Mouse (Mus musculus) adrenal gland, adult 8-10 months (tissue): ENCODE results near the gene Csnk1g2. TPM values are rescaled to one million over a fixed set of nuclear protein-coding genes. Genes with fewer than 3 reads are reported as not detected.
"Not testable (repeated sequence)": the region's sequence is repeated elsewhere in the genome, so short reads cannot be mapped to it uniquely, and the experiment has no call there.

Experiments
- DNase-seq: peaks from one replicate; pipeline ENCODE4 v3.0.0; 2022
- total RNA-seq, 4 experiments: library from RNA; stranded (reverse); gene quantifications; 2 replicates each; pipeline ENCODE4 v1.2.4; 2022

The Csnk1g2 gene
- total RNA-seq, 4 experiments from 2014 or later: 157 to 173 (median 165) TPM

DNA sequence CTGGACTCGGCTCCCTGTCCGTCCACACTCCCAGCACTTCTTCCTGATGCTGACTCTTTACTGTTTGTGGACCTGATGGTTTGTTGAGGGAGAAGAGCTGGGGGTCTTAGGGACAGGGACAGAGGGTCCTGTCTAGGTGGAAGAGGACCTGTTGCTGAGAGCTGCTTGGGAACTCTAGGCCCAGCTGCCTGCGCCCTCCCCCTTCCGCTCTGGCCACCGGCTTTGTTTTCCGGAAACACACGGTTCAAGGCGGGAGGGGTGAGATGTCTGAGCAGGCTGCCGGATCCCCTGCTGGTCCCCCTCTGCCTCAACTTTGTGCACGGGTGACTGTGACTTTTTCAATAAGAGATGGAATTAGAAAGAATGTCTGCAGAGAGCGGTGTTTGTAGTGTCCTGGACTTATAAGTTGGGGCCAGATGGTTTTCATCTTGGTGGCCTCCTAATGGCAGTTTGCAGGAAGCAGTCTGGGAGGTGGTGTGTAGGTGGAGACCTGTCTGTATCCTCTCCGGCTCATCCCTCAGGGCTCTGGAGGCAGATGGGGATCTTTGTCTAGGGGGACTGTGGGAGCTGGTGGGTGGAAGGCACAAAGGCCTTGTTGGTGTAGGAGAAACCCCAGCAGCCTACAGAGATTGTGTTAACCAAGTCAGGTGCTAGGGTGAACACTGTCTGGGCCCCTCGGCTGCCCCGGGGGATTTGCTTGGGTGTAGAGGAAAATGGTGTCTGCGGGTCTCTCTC, 986 bp downstream of the Csnk1g2 start:
- DNase-seq: peak; percentile 58

DNA sequence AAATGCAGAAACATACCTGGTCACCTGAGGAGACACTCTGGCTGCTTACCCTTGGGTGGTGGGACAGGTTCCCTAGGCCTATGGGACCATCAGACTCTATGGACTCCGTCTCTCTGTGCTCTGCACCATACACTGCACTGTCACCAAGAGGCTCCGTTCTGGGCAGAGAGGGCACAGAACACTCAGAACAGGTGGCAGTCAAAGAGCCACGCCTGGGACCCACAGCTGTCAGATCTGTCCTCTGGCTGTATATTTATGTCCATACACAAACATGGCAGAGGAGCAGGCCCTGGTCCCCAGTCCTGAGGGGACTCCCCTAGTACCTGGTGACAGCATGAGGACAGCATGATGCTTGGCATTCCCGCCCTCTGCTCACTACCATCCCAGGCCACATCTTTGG, 3.1 kb downstream of the Csnk1g2 start:
- no peak for DNase-seq

DNA sequence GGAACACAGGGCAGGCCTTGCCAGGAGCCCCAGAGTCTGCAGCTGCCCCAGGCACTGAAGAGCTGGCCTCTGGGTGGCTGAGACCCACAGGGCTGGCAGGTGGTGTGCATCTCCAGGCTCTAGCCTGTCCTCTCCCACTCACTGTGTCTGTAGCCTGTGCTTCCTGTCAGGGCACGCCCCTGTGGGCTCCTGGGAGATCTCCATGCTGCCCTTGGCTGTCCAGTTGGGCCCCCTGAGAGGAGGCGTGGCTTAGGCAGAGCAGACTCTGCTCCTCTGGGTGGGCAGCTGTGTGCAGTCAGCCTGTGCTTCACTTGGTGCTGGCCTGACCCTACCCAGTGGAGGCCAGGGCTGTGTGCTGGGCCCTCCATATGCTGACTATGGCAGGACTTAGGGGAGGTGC, 5.0 kb downstream of the Csnk1g2 start:
- no peak for DNase-seq

DNA sequence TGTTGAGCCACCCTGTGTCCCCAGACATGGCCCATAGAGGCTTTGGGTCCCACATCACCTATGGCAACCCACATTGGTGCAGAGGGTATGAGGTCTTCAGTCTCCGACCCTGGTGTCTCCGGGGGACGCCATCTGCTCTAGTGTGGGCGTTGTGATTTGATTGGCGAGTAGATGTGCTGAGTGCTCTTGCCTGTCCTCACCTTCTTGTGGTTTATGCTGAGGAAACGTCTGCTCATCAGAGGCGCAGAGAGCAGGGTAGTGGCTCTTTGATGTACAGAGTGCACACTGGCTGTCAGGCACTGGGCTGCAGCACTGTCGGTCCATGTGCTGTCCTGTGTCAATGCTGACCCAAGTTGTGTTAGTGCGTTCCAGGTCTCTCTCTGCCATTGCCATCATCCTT, 6.3 kb downstream of the Csnk1g2 start:
- DNase-seq: no peak

DNA sequence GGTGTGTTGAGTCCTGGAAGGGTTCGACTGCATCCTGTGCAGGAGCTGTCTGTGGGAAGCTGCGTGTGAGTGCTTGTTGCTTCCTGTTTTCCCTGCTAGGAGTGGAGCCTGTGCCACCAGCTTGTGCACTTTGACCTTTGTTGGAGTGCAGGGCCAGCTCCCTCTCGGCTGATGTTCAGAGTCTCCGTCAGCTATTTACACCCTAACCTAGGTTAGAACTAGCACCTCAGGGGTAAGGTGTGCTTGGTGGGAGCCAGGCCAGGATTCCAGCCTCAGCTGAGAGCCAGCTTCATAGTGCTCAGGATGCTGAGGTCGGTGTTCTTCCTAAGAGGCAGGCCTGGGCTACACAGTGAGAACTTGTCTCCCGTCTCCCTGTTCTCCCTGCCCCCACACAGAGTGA, 12.7 kb downstream of the Csnk1g2 start:
- DNase-seq: no peak

DNA sequence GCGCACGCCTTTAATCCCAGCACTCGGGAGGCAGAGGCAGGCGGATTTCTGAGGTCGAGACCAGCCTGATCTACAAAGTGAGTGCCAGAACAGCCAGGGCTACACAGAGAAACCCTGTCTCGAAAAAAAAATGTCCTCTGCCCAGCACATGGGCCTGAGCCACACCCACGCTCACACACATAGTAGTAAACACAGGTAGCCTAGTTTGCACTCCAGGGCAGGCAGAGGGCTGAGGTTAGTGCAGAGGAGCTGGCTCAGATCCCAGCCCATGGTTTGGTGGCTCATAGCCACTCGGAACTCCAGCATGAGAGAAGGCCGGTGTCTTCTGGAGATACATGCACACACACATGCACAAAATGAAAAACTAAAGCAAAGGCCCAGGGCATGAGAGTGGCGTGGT, 24.3 kb downstream of the Csnk1g2 start:
- no peak for DNase-seq

DNA sequence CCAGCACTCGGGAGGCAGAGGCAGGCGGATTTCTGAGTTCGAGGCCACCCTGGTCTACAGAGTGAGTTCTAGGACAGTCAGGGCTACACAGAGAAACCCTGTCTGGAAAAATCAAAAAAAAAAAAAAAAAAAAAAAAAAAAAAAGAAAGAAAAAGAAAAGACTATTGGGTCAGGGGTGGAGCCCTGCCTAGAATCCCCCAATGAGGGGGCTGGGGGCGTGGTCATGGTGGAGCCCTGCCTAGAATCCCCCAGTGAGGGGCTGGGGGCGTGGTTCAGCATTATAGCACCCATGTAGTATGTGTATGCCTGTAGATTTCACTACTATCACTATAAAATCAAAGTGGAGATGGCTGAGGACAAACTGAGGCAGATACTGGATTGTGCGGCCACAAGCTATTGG, 27.3 kb downstream of the Csnk1g2 start:
- not testable (repeated sequence) for DNase-seq

DNA sequence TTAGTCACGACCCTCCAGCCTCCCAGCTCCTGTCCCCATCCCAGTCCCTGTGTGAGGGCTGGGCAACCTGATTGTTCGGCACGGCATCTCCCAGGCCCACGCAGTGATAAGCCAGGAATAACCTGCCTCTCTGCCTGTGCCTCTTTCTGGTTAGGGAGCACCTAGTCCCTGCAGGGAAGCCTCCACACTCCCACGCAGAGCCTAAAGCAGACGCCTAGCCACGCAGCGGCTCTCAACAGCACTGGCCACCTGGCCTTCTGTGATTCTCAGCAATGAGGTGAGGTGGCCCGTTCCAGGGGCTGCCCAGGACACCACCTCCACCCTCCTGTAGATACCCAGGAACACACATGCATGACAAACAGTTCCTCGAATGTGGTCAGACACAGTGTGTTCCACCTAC, 27.8 kb downstream of the Csnk1g2 start:
- DNase-seq: no peak

DNA sequence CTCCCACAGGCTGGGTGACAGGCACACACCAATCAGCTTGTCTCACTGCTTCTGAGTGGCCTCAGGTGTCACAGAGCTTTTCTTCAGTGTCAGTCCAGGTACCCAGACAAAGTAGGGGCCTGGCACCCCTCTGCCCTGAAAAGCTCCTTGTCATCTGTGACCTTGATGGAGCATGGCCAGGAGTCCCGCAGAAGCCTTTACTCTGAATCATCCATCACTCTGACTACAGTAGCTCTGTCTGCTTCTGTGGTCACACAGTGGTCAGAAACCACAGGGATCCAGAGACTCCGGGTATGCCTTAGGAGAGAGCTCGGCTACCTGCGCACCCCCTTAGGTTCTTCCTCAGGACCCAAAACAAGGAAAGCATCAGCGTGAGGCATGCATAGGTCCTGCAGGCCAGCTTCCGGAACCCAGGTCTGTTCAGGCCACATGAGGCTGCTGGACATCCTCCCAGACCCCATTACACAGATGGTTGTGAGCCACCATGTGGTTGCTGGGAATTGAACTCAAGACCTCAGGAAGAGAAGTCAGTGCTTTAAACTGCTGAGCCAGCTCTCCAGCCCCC, 30.6 kb downstream of the Csnk1g2 start:
- DNase-seq: no peak

DNA sequence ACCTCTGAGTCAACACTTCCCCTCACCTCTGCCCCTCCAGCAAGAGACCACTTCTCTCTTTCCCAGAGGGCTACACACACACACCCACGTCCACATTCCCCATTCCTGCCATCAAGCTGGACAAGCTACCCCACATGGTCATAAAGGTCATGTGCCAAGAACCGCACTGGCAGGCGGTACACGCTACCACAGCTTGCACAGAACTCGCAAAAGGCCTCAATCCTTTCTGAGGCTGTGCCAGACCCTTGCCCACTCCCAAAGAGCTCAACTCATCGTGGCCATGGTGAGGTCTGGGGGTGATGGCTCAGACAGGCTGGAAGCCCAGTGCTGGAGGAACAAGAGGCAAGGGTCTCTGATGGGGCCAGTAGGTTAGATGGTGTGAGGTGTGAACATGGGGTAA, 32.2 kb downstream of the Csnk1g2 start:
- DNase-seq: no peak

DNA sequence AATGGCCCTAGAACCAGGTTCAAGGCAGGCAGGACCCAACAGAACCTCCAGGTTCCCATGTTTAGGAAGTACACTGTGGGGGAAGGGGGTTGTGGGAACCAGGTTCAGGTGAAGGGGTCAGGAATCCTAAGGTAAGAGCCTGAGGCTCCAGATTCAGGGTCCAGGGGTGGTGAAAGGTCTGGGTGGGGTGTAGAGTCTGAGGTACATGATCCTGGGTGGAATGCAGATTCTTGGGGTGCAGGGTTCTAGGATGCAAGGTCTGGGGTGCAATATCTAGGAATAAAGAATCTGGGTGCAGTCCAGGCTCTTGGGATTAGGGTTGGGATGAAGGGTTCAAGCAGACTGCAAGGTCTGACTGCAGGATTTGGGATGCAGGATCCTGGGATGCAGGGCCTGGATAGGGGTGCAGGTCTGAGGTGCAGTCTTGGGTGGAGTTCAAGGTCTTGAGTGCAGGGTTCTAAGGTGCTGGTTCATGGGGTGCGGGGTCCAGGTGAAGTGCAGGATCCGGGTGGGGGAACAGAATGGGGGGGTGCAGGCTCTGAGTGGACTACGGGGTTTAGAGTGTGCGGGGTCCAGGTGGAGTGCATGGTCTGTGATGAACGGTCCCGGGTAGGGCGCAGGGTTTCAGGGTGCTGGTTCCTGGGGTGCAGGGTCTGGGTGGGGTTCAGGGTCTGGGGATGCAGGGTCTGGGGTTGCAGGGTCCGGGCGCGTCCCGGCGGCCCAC, 32.9 kb downstream of the Csnk1g2 start:
- no peak for DNase-seq

DNA sequence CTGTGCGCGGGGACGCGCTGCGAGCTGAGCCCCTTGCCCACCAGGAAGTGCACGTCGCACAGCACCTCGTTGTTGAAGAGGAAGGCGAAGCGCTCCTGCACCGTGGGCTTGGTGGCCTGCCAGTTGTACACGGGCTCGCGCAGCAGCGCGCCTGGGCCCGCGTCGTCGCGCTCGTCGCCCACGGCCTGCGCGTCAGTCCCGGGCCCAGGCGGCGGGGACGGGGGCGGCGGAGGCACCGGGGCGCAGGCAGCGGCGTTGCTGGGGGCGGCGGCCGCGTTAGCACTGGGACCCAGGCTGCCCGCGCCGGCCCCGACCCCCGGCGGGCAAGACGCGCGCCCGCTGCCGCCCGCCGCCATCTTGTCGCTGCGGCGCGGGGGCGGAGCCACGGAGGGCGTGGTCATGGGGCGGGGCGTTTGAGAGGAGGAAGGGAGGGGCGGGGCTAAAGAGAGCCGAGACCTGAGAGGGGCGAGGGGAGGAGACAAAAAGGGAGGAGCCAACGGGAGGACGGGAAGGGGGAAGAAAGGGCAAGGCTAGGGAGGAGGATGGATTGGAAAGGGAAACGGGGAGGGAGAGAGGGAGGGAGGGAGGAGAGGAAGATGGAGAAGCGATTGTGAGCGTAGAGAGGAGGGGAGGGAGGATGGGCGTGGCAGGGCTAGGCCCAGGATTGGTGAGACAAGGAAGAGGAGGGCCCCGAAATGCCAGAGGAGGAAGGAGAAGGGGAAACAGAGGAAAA, 33.7 kb downstream of the Csnk1g2 start:
- peak; percentile 96 for DNase-seq

DNA sequence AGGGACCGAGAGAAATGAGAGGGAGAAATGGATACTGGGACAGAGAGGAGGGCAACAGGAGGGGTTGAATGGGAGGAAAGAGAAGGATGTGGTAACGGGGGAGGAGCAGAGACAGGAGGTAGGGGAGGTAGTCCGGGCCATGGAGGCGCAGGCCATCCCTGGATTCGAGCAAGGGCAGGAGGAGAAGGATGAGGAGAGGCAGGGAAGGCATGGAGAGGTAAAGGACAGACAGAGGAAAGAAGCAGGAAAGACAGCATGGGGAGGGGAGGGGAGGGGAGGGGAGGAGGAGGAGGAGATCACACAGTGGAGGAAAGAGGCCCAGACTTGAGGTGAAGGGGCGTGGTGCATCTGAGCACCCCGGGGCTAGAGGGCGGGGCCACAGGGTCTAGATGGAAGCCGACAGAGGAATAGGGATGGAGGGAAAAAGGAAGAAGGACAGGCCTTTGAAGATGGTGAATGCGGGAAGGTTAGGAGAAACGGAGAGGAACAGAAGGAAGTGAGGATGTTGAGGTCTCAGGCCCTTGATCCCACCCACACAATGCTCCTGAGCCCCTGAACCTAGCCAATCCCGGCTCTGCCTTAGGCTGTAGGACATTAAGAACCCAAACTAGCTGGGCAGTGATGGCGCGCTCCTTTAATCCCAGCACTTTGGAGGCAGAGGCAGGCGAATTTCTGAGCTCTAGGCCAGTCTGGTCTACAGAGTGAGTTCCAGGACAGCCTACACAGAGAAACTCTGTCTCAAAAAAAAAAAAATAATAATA, 34.4 kb downstream of the Csnk1g2 start, which contains the start of gene Btbd2:
Btbd2 (minus strand) TSS at position 209 of the 761 bp plus-strand sequence.
- no peak for DNase-seq

DNA sequence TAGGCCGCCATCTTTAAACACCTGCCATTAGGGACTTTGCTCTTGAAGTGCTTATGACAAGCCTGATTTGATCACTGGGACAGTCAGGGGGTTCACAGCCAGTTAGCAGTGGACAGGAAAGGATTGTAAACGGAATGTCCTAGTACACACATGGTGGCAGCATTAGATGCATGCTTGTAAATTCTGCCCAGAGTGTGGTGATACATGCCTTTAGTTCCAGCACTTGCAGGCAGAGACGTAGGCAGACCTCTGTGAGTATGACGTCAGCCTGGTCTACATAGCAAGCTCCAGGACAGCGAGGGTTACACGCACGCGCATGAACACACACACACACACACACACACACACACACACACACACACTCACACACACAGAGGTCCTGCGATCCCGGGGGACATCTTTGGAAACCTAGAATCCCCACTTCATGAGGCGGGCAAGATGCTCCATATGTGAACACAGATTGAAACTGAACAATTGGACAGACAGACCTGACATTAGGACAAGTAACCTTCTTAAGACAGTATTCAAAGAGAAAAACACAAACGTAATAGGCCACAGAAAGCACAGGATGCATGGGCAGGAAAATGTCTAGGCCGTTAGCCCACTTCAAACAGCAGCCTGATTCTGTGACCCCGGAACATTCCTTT, 35.7 kb downstream of the Csnk1g2 start:
- DNase-seq: no peak

DNA sequence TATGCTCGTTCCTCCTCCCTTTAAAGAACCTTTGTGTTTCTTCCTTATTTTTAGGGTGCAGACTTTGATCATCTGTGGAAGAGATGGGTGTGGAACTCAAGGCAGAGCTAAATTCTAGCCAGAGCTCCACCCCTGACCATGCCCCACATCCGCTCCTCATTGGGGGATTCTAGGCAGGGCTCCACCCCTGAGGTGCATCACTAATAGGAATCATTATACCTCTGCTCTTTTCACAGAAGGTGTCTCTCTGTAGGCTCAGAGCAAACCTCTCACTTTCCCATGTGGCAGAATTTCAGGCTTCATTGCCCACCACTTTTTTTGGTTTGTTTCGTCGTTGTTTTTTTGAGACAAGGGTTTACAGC, 36.2 kb downstream of the Csnk1g2 start:
- DNase-seq: no peak

DNA sequence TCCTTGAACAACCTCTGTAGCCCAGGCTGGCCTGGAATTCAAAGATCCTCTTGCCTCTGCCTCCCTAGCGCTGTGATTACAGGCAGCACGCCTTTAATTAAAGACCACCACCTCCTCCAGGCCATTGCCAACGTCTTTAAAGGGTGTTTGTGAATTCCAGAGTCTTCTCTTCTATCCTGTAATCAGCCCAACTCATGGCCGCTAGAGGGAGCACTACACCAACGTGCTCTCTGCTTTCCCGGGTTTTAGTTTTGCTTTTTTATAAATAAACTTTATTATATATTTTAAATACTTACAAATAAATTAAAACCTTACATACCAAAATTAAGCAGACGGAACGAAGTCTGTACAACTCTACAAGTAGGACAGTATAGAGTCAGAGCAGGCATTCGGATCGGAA, 36.6 kb downstream of the Csnk1g2 start:
- peak; percentile 60 for DNase-seq

DNA sequence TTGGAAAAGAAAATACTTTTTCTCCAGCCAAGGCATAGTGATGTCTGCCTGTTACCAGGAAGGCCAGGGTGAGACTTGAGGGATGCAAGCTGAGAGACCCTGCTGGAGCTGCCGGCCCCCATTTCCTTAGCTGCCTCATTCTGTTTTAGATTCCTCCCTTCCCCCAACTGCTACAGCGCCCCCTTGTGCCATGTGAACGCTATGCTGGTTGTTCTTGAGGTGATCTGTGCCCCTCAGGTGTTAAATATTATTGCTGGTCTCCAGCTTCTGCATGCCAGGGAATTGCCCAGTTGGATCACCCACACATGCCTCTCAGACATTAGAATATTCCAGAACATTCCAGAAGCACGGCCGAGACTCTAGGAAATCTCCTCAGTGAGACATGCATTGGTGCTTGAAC, 38.5 kb downstream of the Csnk1g2 start:
- no peak for DNase-seq

DNA sequence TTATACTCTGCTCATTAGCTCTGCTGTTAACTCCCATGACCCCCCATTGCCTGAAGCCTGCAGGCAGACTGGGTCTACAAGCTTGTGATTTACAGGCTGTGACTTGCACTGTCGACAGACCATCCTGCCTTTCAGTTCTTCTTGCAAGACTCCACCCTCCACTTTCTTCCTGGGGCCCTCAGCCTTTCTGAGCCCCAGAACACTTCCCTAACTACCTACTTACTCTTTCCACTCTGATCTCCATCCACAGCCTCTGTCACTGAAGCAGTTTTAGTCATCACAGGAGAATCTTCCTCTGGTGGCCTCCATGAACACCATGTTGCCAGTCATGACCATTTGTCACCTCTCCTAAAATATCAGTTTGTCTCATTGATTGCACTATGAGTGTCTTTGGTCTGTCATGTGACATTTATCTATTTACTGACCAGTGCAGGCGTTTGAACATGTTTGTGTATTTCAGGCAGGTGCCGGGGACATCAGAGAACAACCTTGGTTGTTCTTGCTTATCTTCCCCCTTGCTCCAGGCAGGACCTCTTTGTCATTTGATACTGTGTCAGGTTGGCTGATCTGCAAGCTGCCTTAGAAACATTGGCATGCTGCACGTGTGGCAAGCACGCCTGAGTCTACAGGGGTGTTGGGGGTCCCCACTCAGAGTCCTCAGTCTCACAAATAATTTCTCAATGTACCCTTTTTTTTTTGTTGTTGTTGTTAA, 41.0 kb downstream of the Csnk1g2 start:
- DNase-seq: no peak

DNA sequence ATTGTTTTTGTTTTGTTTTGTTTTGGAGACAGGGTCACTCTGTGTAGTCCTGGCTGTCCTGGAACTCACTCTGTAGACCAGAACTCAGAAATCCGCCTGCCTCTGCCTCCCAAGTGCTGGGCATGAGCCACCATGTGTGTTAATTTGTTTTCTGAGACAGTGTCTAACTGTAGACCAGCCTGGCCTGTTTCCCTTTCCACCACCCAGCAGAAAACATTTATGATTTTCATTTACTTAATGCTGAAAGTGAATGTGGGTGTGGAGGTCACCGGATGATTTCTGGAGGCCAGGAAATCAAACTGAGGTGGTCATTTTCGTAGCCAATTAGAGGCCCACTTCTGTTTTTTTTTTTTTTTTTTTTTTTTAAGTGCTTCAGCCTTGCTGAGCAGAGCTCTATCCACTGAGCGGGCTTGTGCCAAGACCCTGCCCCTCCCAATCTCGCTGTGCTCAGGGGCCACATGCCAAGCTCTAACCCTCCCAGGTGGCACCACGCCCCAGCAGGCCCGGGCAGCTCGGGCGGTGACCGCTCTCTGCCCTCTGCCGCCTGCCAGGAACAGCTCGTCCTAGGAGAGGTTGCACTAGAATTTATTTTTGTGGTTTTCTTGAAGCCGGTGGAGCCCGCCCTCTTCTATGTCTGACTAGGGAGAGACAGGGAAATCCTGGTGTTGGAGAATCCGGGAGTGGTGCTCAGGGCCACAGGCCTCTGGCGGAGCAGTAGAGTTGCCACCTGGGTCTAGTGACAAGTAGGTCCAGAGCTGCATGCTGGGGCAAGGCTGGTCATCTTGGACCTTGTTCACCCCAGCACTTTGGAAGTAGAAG, 41.8 kb downstream of the Csnk1g2 start:
- DNase-seq: peak; percentile 87

DNA sequence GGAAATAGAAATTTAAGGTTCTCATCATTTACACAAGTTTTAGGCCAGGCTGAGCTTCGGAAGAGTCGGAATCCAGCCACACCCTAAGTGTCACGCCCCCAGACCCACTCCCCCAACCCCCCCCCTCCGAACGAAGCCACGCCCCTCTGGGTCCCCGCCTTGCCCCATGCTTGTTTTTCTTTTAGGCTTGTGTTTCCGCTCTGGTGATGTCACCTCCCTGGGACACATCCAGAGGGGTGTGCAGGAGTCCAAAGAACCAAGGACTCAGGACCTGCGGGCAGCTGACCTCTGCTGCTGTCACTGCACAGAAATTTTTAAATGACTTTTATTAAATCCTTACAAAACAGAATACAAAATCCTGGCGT, 42.4 kb downstream of the Csnk1g2 start:
- DNase-seq: peak; percentile 84
